Mouse (Mus musculus): ENCODE measurements around the gene Sfmbt2.

- TF ChIP-seq MAX (IDR thresholded peaks at IDR 0.05; ENCODE audit: low read length) (no peak), RCOR1 (conservative IDR thresholded peaks at IDR 0.05; ENCODE audit: low read depth, low read length) (no peak), ELF1 (IDR thresholded peaks at IDR 0.05; ENCODE audit: low read depth, low read length) (no peak)
Measured at GRCm38 (mm10) chr2:10583103-10583502, 212.8 kb downstream of the Sfmbt2 start.

Data from CH12.LX (cell line).